Mouse (Mus musculus) erythroblast, adult 5-6 weeks (primary cell): Measurements from ENCODE around the gene Cfap221. TPM values are rescaled to one million over a fixed set of nuclear protein-coding genes. Genes with fewer than 3 reads are reported as not detected.

ENCODE experiments used
- ATAC-seq: replicated peaks from 2 replicates; pipeline ENCODE4 v1.8.0; 2016; ENCODE audit warnings: moderate number of reproducible peaks, mild to moderate bottlenecking, moderate TSS enrichment, inconsistent platforms; ENCODE audit not compliant: poor library complexity, low FRiP score, severe bottlenecking
- total RNA-seq, 2 experiments: library from RNA; stranded (forward) in 1 of 2; stranded (reverse) in 1 of 2; fragments of 150-400 nt in 1 of 2; fragments of 200-764, 138-1000 nt in 1 of 2; gene quantifications; 2 replicates each; pipeline versions ENCODE4 v1.2.3 to v1.2.4; 2015 to 2017; ENCODE audit warnings: low replicate concordance in 2 of 2

Gene Cfap221
- not detected in 2 replicates for total RNA-seq (2015; ENCODE audit: low replicate concordance)
- not detected in 2 replicates for total RNA-seq (2017; ENCODE audit: low replicate concordance)

- ATAC-seq = no peak
These were observed at the start of gene Cfap221 for GRCm38 (mm10) chr1:119996798-119997581. Gene Cfap221, minus strand, starts transcription at chr1:119997234.

- no peak for ATAC-seq
These were observed 47.5 kb upstream of the Cfap221 start for GRCm38 (mm10) chr1:120044584-120044983.

GRCm38 (mm10) chr1:120042421-120042820 is 45.4 kb upstream of the Cfap221 start:
- ATAC-seq = no peak

- no peak for ATAC-seq
These were observed 41.6 kb upstream of the Cfap221 start for GRCm38 (mm10) chr1:120038594-120038993.

- ATAC-seq = no peak
These were observed 40.1 kb upstream of the Cfap221 start for GRCm38 (mm10) chr1:120037021-120037683.

GRCm38 (mm10) chr1:120035456-120036034 is 38.5 kb upstream of the Cfap221 start:
- no peak for ATAC-seq

GRCm38 (mm10) chr1:120034793-120035192 is 37.8 kb upstream of the Cfap221 start:
- no peak for ATAC-seq

GRCm38 (mm10) chr1:120033469-120033854 is 36.4 kb upstream of the Cfap221 start:
- ATAC-seq = no peak

- peak; percentile 66; the same call in 1 of the 2 replicates for ATAC-seq
These were observed 35.9 kb upstream of the Cfap221 start for GRCm38 (mm10) chr1:120032804-120033468.

- no peak for ATAC-seq
These were observed 33.4 kb upstream of the Cfap221 start for GRCm38 (mm10) chr1:120030474-120030873.

- no peak for ATAC-seq
These were observed 30.7 kb upstream of the Cfap221 start for GRCm38 (mm10) chr1:120027693-120028092.

- ATAC-seq = no peak
These were observed 28.0 kb upstream of the Cfap221 start for GRCm38 (mm10) chr1:120025050-120025439.

- ATAC-seq = no peak
These were observed 27.5 kb upstream of the Cfap221 start for GRCm38 (mm10) chr1:120024331-120025049.

GRCm38 (mm10) chr1:120021951-120022350 is 24.9 kb upstream of the Cfap221 start:
- ATAC-seq = no peak

GRCm38 (mm10) chr1:120020322-120020897 is 23.4 kb upstream of the Cfap221 start:
- ATAC-seq = no peak

GRCm38 (mm10) chr1:120019428-120019827 is 22.4 kb upstream of the Cfap221 start:
- ATAC-seq = no peak

- no peak for ATAC-seq
These were observed 21.9 kb upstream of the Cfap221 start for GRCm38 (mm10) chr1:120018900-120019299.

- ATAC-seq = no peak
These were observed 19.2 kb upstream of the Cfap221 start for GRCm38 (mm10) chr1:120016240-120016639.

- ATAC-seq = no peak; the same call in 1 of the 2 replicates
These were observed 16.1 kb upstream of the Cfap221 start for GRCm38 (mm10) chr1:120013111-120013510.
